Mouse (Mus musculus) kidney, embryonic 14.5 days (tissue): ENCODE measurements at regions not wholly inside any gene's neighbourhood (a gene's known extent, or its start where the extent isn't known, plus 50 kb on each side); places are given as distances from the start of the nearest gene placed in this dataset.
A peak's percentile ranks its signal among the peaks of the same experiment; 100 is the strongest.

ENCODE experiments used
- ATAC-seq: fragments of 200-750 bp; cut with Nextera tagmentation; 2 replicates; pipeline ENCODE4 v1.8.0; 2017; ENCODE audit warnings: moderate number of reproducible peaks, mild to moderate bottlenecking, moderate TSS enrichment, moderate library complexity; ENCODE audit not compliant: low FRiP score, low TSS enrichment
- H3K27ac ChIP-seq: fragments of 300-500 bp; sonication (generic); 2 replicates; pipeline ENCODE4 v1.5.1; 2014; ENCODE audit warnings: low read depth, mild to moderate bottlenecking, low read length, moderate library complexity, mixed read lengths
- H3K27me3 ChIP-seq: fragments of 300-500 bp; sonication (generic); 2 replicates; pipeline ENCODE4 v1.6.1; 2014; ENCODE audit warnings: mild to moderate bottlenecking, low read length; ENCODE audit not compliant: control insufficient read depth, insufficient read depth
- H3K36me3 ChIP-seq: fragments of 300-500 bp; sonication (generic); 2 replicates; pipeline ENCODE4 v1.6.1; 2014; ENCODE audit warnings: low read length, mixed read lengths; ENCODE audit not compliant: control insufficient read depth, insufficient read depth
- H3K4me1 ChIP-seq: fragments of 300-500 bp; sonication (generic); 2 replicates; pipeline ENCODE4 v1.6.1; 2014; ENCODE audit warnings: low read length, mixed read lengths; ENCODE audit not compliant: control insufficient read depth, insufficient read depth
- H3K4me2 ChIP-seq: fragments of 300-500 bp; sonication (generic); replicated peaks from 2 replicates; pipeline ENCODE4 v1.6.1; 2014; ENCODE audit warnings: low read depth, mild to moderate bottlenecking, low read length
- H3K4me3 ChIP-seq: fragments of 300-500 bp; sonication (generic); 2 replicates; pipeline ENCODE4 v1.5.1; 2014; ENCODE audit warnings: mild to moderate bottlenecking, low read length
- H3K9ac ChIP-seq: fragments of 300-500 bp; sonication (generic); 2 replicates; pipeline ENCODE4 v1.6.1; 2014; ENCODE audit warnings: low read depth, mild to moderate bottlenecking, low read length, moderate library complexity
- H3K9me3 ChIP-seq: fragments of 300-500 bp; sonication (generic); 2 replicates; pipeline ENCODE4 v1.6.1; 2016; ENCODE audit warnings: low read length; ENCODE audit not compliant: control insufficient read depth
- WGBS: fragments of 180-500 bp; shearing (Covaris S2); extraction: QIAGEN DNeasy Blood & Tissue Kit; methylation state at CpG from one replicate; pipeline ENCODE4 v1.1.7; 2014; 5-methylcytosine and 5-hydroxymethylcytosine counted together

GRCm38 (mm10) chr4:124064601-124065000 is 146.8 kb upstream of the 4930535I16Rik start:
- Histone ChIP-seq H3K4me2 (no peak overlapping the region), H3K36me3 (no peaks in the 10 kb centered on the region), H3K4me3 (no peak overlapping the region), H3K4me1 (no peaks in the 10 kb centered on the region), H3K27ac (no peak overlapping the region), H3K9me3 (no peaks in the 10 kb centered on the region), H3K9ac (no peak overlapping the region), H3K27me3 (no peaks in the 10 kb centered on the region)
- WGBS, result 90% methylated on average over 3 of the region's 3 CpGs
- no peak for ATAC-seq

GRCm38 (mm10) chr4:124063269-124064100 is 145.7 kb upstream of the 4930535I16Rik start:
- no peaks in the 10 kb centered on the region for H3K27me3 ChIP-seq
- WGBS, result 71% methylated on average over 4 of the region's 4 CpGs
- no peak overlapping the region for H3K4me3 ChIP-seq
- ATAC-seq, result no peak
- H3K9ac ChIP-seq, result no peak overlapping the region
- H3K9me3 ChIP-seq, result no peaks in the 10 kb centered on the region
- H3K4me1 ChIP-seq, result no peaks in the 10 kb centered on the region
- H3K36me3 ChIP-seq, result no peaks in the 10 kb centered on the region
- no peak overlapping the region for H3K27ac ChIP-seq
- no peak overlapping the region for H3K4me2 ChIP-seq

GRCm38 (mm10) chr4:124057607-124058006 is 139.8 kb upstream of the 4930535I16Rik start:
- WGBS, result 93% methylated on average over 8 of the region's 8 CpGs
- Histone ChIP-seq H3K36me3 (no peaks in the 10 kb centered on the region), H3K27me3 (no peaks in the 10 kb centered on the region), H3K4me1 (no peaks in the 10 kb centered on the region), H3K4me2 (no peak overlapping the region), H3K9ac (no peak overlapping the region), H3K4me3 (no peak overlapping the region), H3K9me3 (no peaks in the 10 kb centered on the region), H3K27ac (no peak overlapping the region)
- ATAC-seq, result no peak

- H3K9me3 ChIP-seq, result no peaks in the 10 kb centered on the region
- no peaks in the 10 kb centered on the region for H3K36me3 ChIP-seq
- 71% methylated on average over 1 of the region's 1 CpGs for WGBS
- H3K9ac ChIP-seq, result no peak overlapping the region
- H3K4me1 ChIP-seq, result no peaks in the 10 kb centered on the region
- no peak for ATAC-seq
- H3K4me2 ChIP-seq, result no peak overlapping the region
- H3K27ac ChIP-seq, result no peak overlapping the region
- H3K4me3 ChIP-seq, result no peak overlapping the region
- H3K27me3 ChIP-seq, result no peaks in the 10 kb centered on the region
Measured at GRCm38 (mm10) chr4:124054240-124054760, 136.5 kb upstream of the 4930535I16Rik start.

GRCm38 (mm10) chr4:124053340-124054038 is 135.7 kb upstream of the 4930535I16Rik start:
- no peaks in the 10 kb centered on the region for H3K4me1 ChIP-seq
- H3K9ac ChIP-seq, result no peak overlapping the region
- no peak overlapping the region for H3K4me2 ChIP-seq
- H3K4me3 ChIP-seq, result no peak overlapping the region
- no peaks in the 10 kb centered on the region for H3K9me3 ChIP-seq
- no peaks in the 10 kb centered on the region for H3K36me3 ChIP-seq
- whole genome bisulfite sequencing, result 97% methylated on average over 2 of the region's 2 CpGs
- no peak overlapping the region for H3K27ac ChIP-seq
- ATAC-seq, result no peak
- H3K27me3 ChIP-seq, result no peaks in the 10 kb centered on the region

- H3K27ac ChIP-seq, result no peak overlapping the region
- no peaks in the 10 kb centered on the region for H3K9me3 ChIP-seq
- ATAC-seq, result no peak
- no peaks in the 10 kb centered on the region for H3K27me3 ChIP-seq
- H3K4me2 ChIP-seq, result no peak overlapping the region
- no peaks in the 10 kb centered on the region for H3K36me3 ChIP-seq
- H3K9ac ChIP-seq, result no peak overlapping the region
- no peak overlapping the region for H3K4me3 ChIP-seq
- WGBS, result 71% methylated on average over 2 of the region's 2 CpGs
- H3K4me1 ChIP-seq, result no peaks in the 10 kb centered on the region
Measured at GRCm38 (mm10) chr4:124052387-124052786, 134.6 kb upstream of the 4930535I16Rik start.

- WGBS, result 29% methylated on average over 12 of the region's 12 CpGs
- Histone ChIP-seq H3K4me1 (no peaks in the 10 kb centered on the region), H3K9me3 (no peaks in the 10 kb centered on the region), H3K27me3 (no peaks in the 10 kb centered on the region), H3K9ac (no peak overlapping the region), H3K27ac (no peak overlapping the region), H3K4me2 (no peak overlapping the region), H3K36me3 (no peaks in the 10 kb centered on the region), H3K4me3 (no peak overlapping the region)
- peak; percentile 57; the same call in 1 of the 2 replicates for ATAC-seq
Measured at GRCm38 (mm10) chr4:124048348-124048831, 130.6 kb upstream of the 4930535I16Rik start.

- no peaks in the 10 kb centered on the region for H3K4me1 ChIP-seq
- no peaks in the 10 kb centered on the region for H3K36me3 ChIP-seq
- no peaks in the 10 kb centered on the region for H3K27me3 ChIP-seq
- H3K27ac ChIP-seq, result no peak overlapping the region
- no peak for ATAC-seq
- no peaks in the 10 kb centered on the region for H3K9me3 ChIP-seq
- H3K4me3 ChIP-seq, result no peak overlapping the region
- WGBS, result 38% methylated on average over 3 of the region's 3 CpGs
- H3K9ac ChIP-seq, result no peak overlapping the region
- no peak overlapping the region for H3K4me2 ChIP-seq
Measured at GRCm38 (mm10) chr4:124047898-124048297, 130.1 kb upstream of the 4930535I16Rik start.

GRCm38 (mm10) chr4:124036483-124036882 is 118.7 kb upstream of the 4930535I16Rik start:
- Histone ChIP-seq H3K9me3 (no peaks in the 10 kb centered on the region), H3K27me3 (0 out of 2 replicates have a peak, but pooled peaks cover 4% of the 10 kb centered on the region), H3K36me3 (no peaks in the 10 kb centered on the region), H3K27ac (no peak overlapping the region), H3K4me3 (no peak overlapping the region), H3K4me1 (no peaks in the 10 kb centered on the region; the same call in 1 of the 2 replicates), H3K9ac (no peak overlapping the region), H3K4me2 (no peak overlapping the region)
- WGBS, result 65% methylated on average over 12 of the region's 12 CpGs
- no peak for ATAC-seq
